Mouse (Mus musculus) midbrain, embryonic 12.5 days (tissue): ENCODE results near the gene Ninl. TPM values are rescaled to one million over a fixed set of nuclear protein-coding genes. Genes with fewer than 3 reads are reported as not detected.
"Not testable (repeated sequence)": the region's sequence is repeated elsewhere in the genome, so short reads cannot be mapped to it uniquely, and the experiment has no call there.

Experiments
- ATAC-seq: fragments of 200-750 bp; cut with Nextera tagmentation; 2 replicates; pipeline ENCODE4 v1.8.0; 2017; ENCODE audit warnings: low read depth, moderate TSS enrichment, moderate library complexity; ENCODE audit not compliant: low FRiP score
- H3K27ac ChIP-seq: fragments of 300-500 bp; sonication (generic); replicated peaks from 2 replicates; pipeline ENCODE4 v1.5.1; 2016; ENCODE audit warnings: mild to moderate bottlenecking
- H3K27me3 ChIP-seq: fragments of 300-500 bp; sonication (generic); 2 replicates; pipeline ENCODE4 v1.6.1; 2016; ENCODE audit warnings: mild to moderate bottlenecking
- H3K36me3 ChIP-seq: fragments of 300-500 bp; sonication (generic); 2 replicates; pipeline ENCODE4 v1.6.1; 2016
- H3K4me1 ChIP-seq: fragments of 300-500 bp; sonication (generic); 2 replicates; pipeline ENCODE4 v1.6.1; 2016
- H3K4me2 ChIP-seq: fragments of 300-500 bp; sonication (generic); replicated peaks from 2 replicates; pipeline ENCODE4 v1.6.1; 2016; ENCODE audit warnings: mild to moderate bottlenecking, moderate library complexity
- H3K4me3 ChIP-seq: fragments of 300-500 bp; sonication (generic); 2 replicates; pipeline ENCODE4 v1.5.1; 2016; ENCODE audit warnings: mild to moderate bottlenecking
- H3K9ac ChIP-seq: fragments of 300-500 bp; sonication (generic); replicated peaks from 2 replicates; pipeline ENCODE4 v1.6.1; 2016; ENCODE audit warnings: mild to moderate bottlenecking, moderate library complexity
- H3K9me3 ChIP-seq: fragments of 300-500 bp; sonication (generic); 2 replicates; pipeline ENCODE4 v1.6.1; 2016; ENCODE audit warnings: mild to moderate bottlenecking
- WGBS: fragments of 180-500 bp; shearing (Covaris S2); methylation state at CpG from one replicate; pipeline ENCODE4 v1.1.7; 2016; 5-methylcytosine and 5-hydroxymethylcytosine counted together
- polyA plus RNA-seq: library from polyadenylated mRNA; unstranded; fragments of >200 nt; fragmentation: Nextera tagmentation; extraction: Ambion mirVana; gene quantifications from 2 replicates; pipeline ENCODE4 v1.2.1, GENCODE M21; 2016

The Ninl gene
- polyA plus RNA-seq, 1 experiment from 2014 or later, result 16.0 TPM

- H3K4me1 ChIP-seq, result no peaks in the 10 kb centered on the region
- no peak overlapping the region for H3K4me2 ChIP-seq
- no peak overlapping the region for H3K27ac ChIP-seq
- no peak for ATAC-seq
- H3K4me3 ChIP-seq, result no peak overlapping the region
- H3K9ac ChIP-seq, result no peak overlapping the region
- no peaks in the 10 kb centered on the region for H3K9me3 ChIP-seq
- peaks cover 78% of the 10 kb centered on the region for H3K36me3 ChIP-seq
- no peaks in the 10 kb centered on the region for H3K27me3 ChIP-seq
- 77% methylated on average over 7 of the region's 7 CpGs for WGBS
These were observed 67.3 kb downstream of the Ninl start for GRCm38 (mm10) chr2:150971856-150972255.

GRCm38 (mm10) chr2:150969231-150969630 is 70.0 kb downstream of the Ninl start:
- WGBS, result 97% methylated on average over 2 of the region's 2 CpGs
- Histone ChIP-seq H3K27ac (no peak overlapping the region), H3K9me3 (no peaks in the 10 kb centered on the region), H3K9ac (no peak overlapping the region), H3K4me2 (no peak overlapping the region), H3K36me3 (peaks cover 77% of the 10 kb centered on the region), H3K4me1 (no peaks in the 10 kb centered on the region), H3K4me3 (no peak overlapping the region), H3K27me3 (no peaks in the 10 kb centered on the region)
- no peak for ATAC-seq

DNA sequence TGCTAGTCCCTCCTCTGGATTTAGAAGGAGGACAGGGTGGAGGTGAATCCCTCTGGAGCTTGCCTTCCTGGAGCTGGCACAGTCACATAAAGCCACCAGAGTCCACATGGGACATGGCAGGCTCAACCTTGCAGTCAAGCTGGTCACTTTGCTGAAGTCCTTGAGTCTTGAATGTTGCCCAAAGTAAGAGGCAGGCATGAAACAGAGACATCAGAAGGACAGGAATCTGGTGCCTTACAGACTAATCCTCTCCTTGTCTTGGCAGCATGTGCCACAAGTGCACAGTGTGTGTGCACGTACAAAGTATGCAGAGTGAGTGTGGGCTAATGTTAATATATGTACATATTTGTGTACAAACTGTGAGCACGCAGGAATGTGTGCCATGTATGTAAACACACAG is 71.7 kb downstream of the Ninl start:
- no peak overlapping the region for H3K4me2 ChIP-seq
- H3K27me3 ChIP-seq, result no peaks in the 10 kb centered on the region
- no peak overlapping the region for H3K9ac ChIP-seq
- H3K4me1 ChIP-seq, result no peaks in the 10 kb centered on the region
- peaks cover 72% of the 10 kb centered on the region for H3K36me3 ChIP-seq
- no peak overlapping the region for H3K4me3 ChIP-seq
- no peak overlapping the region for H3K27ac ChIP-seq
- no peaks in the 10 kb centered on the region for H3K9me3 ChIP-seq
- no peak for ATAC-seq
- WGBS, result 91% methylated on average over 2 of the region's 2 CpGs

- H3K9ac ChIP-seq, result no peak overlapping the region
- no peaks in the 10 kb centered on the region for H3K9me3 ChIP-seq
- no peak overlapping the region for H3K4me2 ChIP-seq
- peaks cover 71% of the 10 kb centered on the region for H3K36me3 ChIP-seq
- no peak for ATAC-seq
- H3K27ac ChIP-seq, result no peak overlapping the region
- 91% methylated on average over 10 of the region's 10 CpGs for WGBS
- H3K4me3 ChIP-seq, result no peak overlapping the region
- H3K27me3 ChIP-seq, result no peaks in the 10 kb centered on the region
- H3K4me1 ChIP-seq, result no peaks in the 10 kb centered on the region
These were observed 73.2 kb downstream of the Ninl start for GRCm38 (mm10) chr2:150965951-150966350.

DNA sequence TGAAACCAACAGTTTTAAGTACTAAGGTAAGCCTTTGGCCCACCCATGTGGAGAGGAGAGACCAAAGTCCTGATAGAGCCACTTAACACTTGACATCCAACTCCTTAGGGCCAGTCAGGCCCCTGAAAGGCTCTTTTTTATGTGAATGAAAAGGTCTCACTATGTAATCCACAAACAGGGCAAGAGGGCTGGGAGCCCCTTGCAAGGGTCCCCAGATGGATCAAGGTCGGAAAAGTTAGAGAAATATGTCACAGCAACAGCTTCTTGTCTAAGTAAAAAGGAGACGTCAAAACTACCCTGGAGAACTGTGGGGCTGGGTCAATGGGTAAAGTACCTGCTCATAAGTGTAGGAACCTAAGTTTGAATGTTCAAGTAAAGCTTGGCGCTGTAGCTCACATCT is 74.5 kb downstream of the Ninl start:
- no peak overlapping the region for H3K9ac ChIP-seq
- WGBS, result 87% methylated on average over 3 of the region's 3 CpGs
- no peaks in the 10 kb centered on the region for H3K27me3 ChIP-seq
- peaks cover 71% of the 10 kb centered on the region for H3K36me3 ChIP-seq
- H3K4me2 ChIP-seq, result no peak overlapping the region
- no peaks in the 10 kb centered on the region for H3K4me1 ChIP-seq
- no peak for ATAC-seq
- H3K27ac ChIP-seq, result no peak overlapping the region
- no peaks in the 10 kb centered on the region for H3K9me3 ChIP-seq
- H3K4me3 ChIP-seq, result no peak overlapping the region

GRCm38 (mm10) chr2:150963246-150963645 is 75.9 kb downstream of the Ninl start:
- no peak overlapping the region for H3K27ac ChIP-seq
- 93% methylated on average over 3 of the region's 3 CpGs for WGBS
- H3K9me3 ChIP-seq, result no peaks in the 10 kb centered on the region
- H3K4me1 ChIP-seq, result no peaks in the 10 kb centered on the region
- H3K36me3 ChIP-seq, result peaks cover 72% of the 10 kb centered on the region
- H3K4me3 ChIP-seq, result no peak overlapping the region
- ATAC-seq, result no peak
- H3K4me2 ChIP-seq, result no peak overlapping the region
- no peak overlapping the region for H3K9ac ChIP-seq
- no peaks in the 10 kb centered on the region for H3K27me3 ChIP-seq

GRCm38 (mm10) chr2:150959521-150959920 is 79.7 kb downstream of the Ninl start:
- Histone ChIP-seq H3K9me3 (no peaks in the 10 kb centered on the region), H3K9ac (no peak overlapping the region), H3K4me1 (no peaks in the 10 kb centered on the region), H3K36me3 (peaks cover 65% of the 10 kb centered on the region), H3K27ac (no peak overlapping the region), H3K4me3 (no peak overlapping the region), H3K27me3 (no peaks in the 10 kb centered on the region), H3K4me2 (no peak overlapping the region)
- no peak for ATAC-seq
- WGBS, result 90% methylated on average over 10 of the region's 10 CpGs

DNA sequence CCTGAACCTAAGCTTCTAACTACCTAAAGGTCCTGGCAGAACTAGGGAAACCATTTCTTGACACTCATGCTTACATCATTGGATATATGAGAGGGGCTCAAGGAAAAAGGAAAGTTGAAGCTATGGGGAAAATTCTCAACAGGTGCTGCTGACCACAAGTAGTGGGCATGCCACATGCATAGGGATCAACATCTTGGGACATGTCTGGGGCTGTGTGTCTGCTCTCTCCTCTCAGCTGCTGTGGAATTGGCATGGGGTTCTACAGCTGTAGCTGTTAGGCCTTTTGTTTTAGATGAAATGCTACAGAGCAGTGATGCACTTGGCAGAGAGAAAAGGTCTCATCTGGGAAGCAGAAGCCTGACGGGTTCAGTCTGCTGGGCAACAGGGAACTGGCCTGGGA is 83.3 kb downstream of the Ninl start:
- no peak for ATAC-seq
- no peak overlapping the region for H3K4me3 ChIP-seq
- no peaks in the 10 kb centered on the region for H3K27me3 ChIP-seq
- 80% methylated on average over 1 of the region's 1 CpGs for WGBS
- H3K36me3 ChIP-seq, result peaks cover 65% of the 10 kb centered on the region
- H3K4me2 ChIP-seq, result no peak overlapping the region
- no peaks in the 10 kb centered on the region for H3K4me1 ChIP-seq
- no peaks in the 10 kb centered on the region for H3K9me3 ChIP-seq
- H3K27ac ChIP-seq, result no peak overlapping the region
- no peak overlapping the region for H3K9ac ChIP-seq

DNA sequence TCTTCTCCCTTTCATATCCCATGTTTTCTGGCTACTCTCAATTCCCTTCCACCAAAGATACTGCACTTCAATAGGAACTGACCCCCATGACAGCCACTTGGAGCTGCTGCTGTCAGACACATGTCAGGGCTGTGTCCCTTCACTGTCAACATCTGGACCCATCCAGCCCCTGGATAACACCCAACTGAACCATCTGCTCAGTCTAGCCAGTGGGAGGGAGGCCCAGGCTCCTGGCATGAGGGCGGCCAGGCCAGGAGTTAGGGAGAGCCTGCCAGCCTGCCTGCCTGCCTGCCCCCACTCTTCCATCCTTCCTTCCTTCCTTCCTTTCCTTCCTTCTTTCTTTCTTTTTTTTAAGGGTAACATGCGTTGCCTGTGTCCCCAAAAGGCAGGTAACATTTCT is 88.0 kb downstream of the Ninl start:
- no peak overlapping the region for H3K9ac ChIP-seq
- H3K4me3 ChIP-seq, result no peak overlapping the region
- H3K27ac ChIP-seq, result no peak overlapping the region
- no peak for ATAC-seq
- H3K4me2 ChIP-seq, result no peak overlapping the region
- H3K4me1 ChIP-seq, result no peaks in the 10 kb centered on the region
- H3K9me3 ChIP-seq, result no peaks in the 10 kb centered on the region
- peaks cover 61% of the 10 kb centered on the region for H3K36me3 ChIP-seq
- no peaks in the 10 kb centered on the region for H3K27me3 ChIP-seq
- WGBS, result 97% methylated on average over 2 of the region's 2 CpGs

GRCm38 (mm10) chr2:150950056-150950455 is 89.1 kb downstream of the Ninl start:
- H3K27me3 ChIP-seq, result no peaks in the 10 kb centered on the region
- H3K36me3 ChIP-seq, result peaks cover 59% of the 10 kb centered on the region
- H3K4me1 ChIP-seq, result no peaks in the 10 kb centered on the region
- WGBS, result 93% methylated on average over 6 of the region's 6 CpGs
- no peak overlapping the region for H3K4me3 ChIP-seq
- ATAC-seq, result no peak
- no peak overlapping the region for H3K4me2 ChIP-seq
- no peak overlapping the region for H3K27ac ChIP-seq
- H3K9me3 ChIP-seq, result no peaks in the 10 kb centered on the region
- H3K9ac ChIP-seq, result no peak overlapping the region

GRCm38 (mm10) chr2:150949652-150950051 is 89.5 kb downstream of the Ninl start:
- Histone ChIP-seq H3K4me3 (no peak overlapping the region), H3K4me2 (no peak overlapping the region), H3K27me3 (no peaks in the 10 kb centered on the region), H3K9ac (no peak overlapping the region), H3K27ac (no peak overlapping the region), H3K36me3 (peaks cover 58% of the 10 kb centered on the region), H3K9me3 (no peaks in the 10 kb centered on the region), H3K4me1 (no peaks in the 10 kb centered on the region)
- WGBS, result 89% methylated on average over 3 of the region's 3 CpGs
- no peak for ATAC-seq

DNA sequence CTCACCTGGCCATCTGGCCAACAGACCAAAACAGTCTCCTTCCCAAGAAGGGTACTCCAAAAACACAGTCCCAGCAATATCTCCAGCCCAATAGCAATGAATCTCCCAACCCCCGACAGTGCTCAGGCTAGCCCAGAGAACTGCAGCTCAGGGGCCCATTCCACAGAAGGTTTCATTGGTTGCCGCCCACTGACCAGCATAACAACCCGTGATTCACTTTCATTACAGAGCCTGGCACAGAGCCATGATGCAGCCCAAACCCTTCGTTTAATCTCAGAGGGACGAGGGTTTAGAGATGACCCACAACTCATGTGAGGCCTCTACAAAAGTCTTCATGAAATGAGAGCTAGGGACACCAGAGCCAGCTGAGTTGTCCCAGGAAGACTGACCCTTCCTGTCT is 90.4 kb downstream of the Ninl start:
- H3K4me1 ChIP-seq, result no peaks in the 10 kb centered on the region
- H3K27ac ChIP-seq, result no peak overlapping the region
- ATAC-seq, result no peak
- H3K9ac ChIP-seq, result no peak overlapping the region
- no peak overlapping the region for H3K4me2 ChIP-seq
- H3K4me3 ChIP-seq, result no peak overlapping the region
- 93% methylated on average over 5 of the region's 5 CpGs for WGBS
- peaks cover 65% of the 10 kb centered on the region for H3K36me3 ChIP-seq
- H3K9me3 ChIP-seq, result no peaks in the 10 kb centered on the region
- H3K27me3 ChIP-seq, result no peaks in the 10 kb centered on the region

DNA sequence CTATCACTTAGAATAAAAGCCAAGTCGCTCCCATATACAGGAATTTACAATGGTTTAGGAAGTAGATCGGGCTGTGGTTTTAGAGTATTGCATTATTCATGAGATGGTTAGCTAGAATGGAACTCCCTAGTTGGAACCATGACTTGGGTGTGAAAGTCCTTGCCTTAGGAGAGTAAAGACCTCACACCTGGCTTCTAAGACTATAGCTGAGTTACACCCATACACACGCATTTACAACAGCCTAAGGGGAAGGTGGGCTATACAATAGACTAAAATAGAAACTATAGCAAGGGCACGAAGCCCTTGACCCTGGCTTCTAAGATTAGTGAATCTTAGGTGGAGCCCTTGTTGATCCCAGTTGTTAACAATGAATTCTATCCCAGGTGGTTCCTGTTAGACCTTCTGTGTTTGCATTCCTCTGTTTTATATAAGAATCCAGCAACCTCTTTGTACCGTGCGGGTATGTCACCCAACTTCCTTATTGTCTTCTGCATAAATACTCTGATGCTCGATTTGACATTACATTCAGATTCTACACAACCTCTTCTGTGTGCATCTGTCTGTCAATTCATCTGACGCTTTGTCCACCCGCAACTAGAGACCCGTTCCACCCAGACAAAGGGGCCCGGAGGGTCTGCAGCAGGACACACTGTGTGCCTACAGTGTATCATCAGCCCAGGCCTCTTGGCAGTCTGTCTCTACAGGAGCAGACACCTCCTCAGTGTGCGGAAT is 91.1 kb downstream of the Ninl start:
- not testable (repeated sequence) for H3K9ac ChIP-seq, H3K4me1 ChIP-seq, H3K4me3 ChIP-seq, H3K27ac ChIP-seq, H3K9me3 ChIP-seq, H3K27me3 ChIP-seq, H3K4me2 ChIP-seq, ATAC-seq
- 91% methylated on average over 12 of the region's 12 CpGs for WGBS
- H3K36me3 ChIP-seq, result peaks cover 68% of the 10 kb centered on the region
